Mouse (Mus musculus): ENCODE measurements around the gene Rims1. TPM values are rescaled to one million over a fixed set of nuclear protein-coding genes. Genes with fewer than 3 reads are reported as not detected.
A peak's percentile ranks its signal among the peaks of the same experiment; 100 is the strongest.

Gene Rims1
- polyA plus RNA-seq, 1 experiment from 2014 or later: 7.9 TPM

- WGBS: 86% methylated on average over 5 of the region's 5 CpGs
- no peaks in the 10 kb centered on the region for H3K36me3 ChIP-seq (ENCODE audit: control insufficient read depth, insufficient read depth, low read length)
Measured at GRCm38 (mm10) chr1:22762780-22763179, 43.0 kb downstream of the Rims1 start.

DNA sequence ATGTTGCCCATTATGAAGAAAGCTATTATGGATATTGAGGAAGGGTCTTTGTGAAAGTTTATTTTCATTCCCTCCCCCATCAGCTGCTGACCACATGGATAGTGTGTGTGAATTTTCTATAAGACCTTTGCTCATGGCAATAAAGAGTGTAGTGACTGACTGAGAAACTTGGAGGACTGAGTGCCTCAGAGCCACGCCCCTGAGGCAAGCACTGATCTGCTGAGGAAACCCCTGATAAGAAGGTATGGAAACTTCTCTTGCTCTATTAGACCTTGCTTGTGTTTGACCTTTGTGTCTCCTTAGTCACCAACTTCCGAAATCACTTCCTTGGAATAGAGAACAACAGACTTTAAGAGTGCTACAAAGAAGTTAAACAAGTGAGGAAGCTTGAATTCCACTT is 55.3 kb downstream of the Rims1 start:
- Histone ChIP-seq H3K36me3 (ENCODE audit: control insufficient read depth, insufficient read depth, low read length) (no peaks in the 10 kb centered on the region), H3K4me3 (ENCODE audit: low read depth, low read length) (no peak overlapping the region), H3K9ac (ENCODE audit: low read length) (no peak overlapping the region), H3K4me2 (replicated peaks; ENCODE audit: low read depth) (no peak overlapping the region), H3K9me3 (ENCODE audit: control insufficient read depth, low read length) (no peaks in the 10 kb centered on the region), H3K27me3 (ENCODE audit: control insufficient read depth, insufficient read depth, low read length) (no peaks in the 10 kb centered on the region), H3K27ac (replicated peaks) (no peak overlapping the region), H3K4me1 (replicated peaks; ENCODE audit: control insufficient read depth, insufficient read depth) (no peaks in the 10 kb centered on the region)
- WGBS: 65% methylated on average over 2 of the region's 2 CpGs
- DNase-seq (ENCODE audit: low spot score) (no peak), ATAC-seq (ENCODE audit: low FRiP score, low TSS enrichment) (no peak)
- TF ChIP-seq EP300 (optimal IDR thresholded peaks at IDR 0.05) (no peak), CTCF (IDR thresholded peaks at IDR 0.05; ENCODE audit: low read depth) (no peak)

More at GRCm38 (mm10) chr1:22762780-22763179, 43.0 kb downstream of the Rims1 start:
- no peak for DNase-seq (ENCODE audit: low spot score)
- H3K9me3 ChIP-seq (ENCODE audit: control insufficient read depth, low read length): no peaks in the 10 kb centered on the region
- TF ChIP-seq CTCF (IDR thresholded peaks at IDR 0.05; ENCODE audit: low read depth) (no peak), EP300 (optimal IDR thresholded peaks at IDR 0.05) (no peak)
- H3K4me1 ChIP-seq (replicated peaks; ENCODE audit: control insufficient read depth, insufficient read depth): no peaks in the 10 kb centered on the region
- no peaks in the 10 kb centered on the region for H3K27me3 ChIP-seq (ENCODE audit: control insufficient read depth, insufficient read depth, low read length)
- no peak overlapping the region for H3K4me3 ChIP-seq (ENCODE audit: low read depth, low read length)
- no peak overlapping the region for H3K9ac ChIP-seq (ENCODE audit: low read length)
- no peak for ATAC-seq (ENCODE audit: low FRiP score, low TSS enrichment)
- no peak overlapping the region for H3K27ac ChIP-seq (replicated peaks)
- no peak overlapping the region for H3K4me2 ChIP-seq (replicated peaks; ENCODE audit: low read depth)

DNA sequence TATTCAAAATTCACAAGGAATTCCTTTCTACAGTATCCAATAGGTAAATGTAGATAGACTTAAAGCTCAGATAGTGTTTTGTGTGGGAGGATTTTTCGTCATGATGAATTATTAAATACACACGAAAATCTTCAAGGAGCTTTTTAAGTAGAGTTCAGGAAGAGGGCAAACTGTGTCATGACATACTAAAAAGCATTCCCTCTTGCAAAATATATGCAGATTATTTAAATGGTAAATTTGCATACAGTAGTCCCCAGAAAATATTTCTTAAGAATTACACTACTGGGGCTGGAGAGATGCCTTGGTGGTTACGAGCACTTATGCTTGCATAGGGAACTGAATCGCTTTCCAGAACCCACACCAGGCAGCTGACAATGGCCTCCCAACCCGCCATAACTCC is 61.1 kb downstream of the Rims1 start:
- TF ChIP-seq EP300 (optimal IDR thresholded peaks at IDR 0.05) (no peak), CTCF (IDR thresholded peaks at IDR 0.05; ENCODE audit: low read depth) (no peak)
- Histone ChIP-seq H3K36me3 (ENCODE audit: control insufficient read depth, insufficient read depth, low read length) (no peaks in the 10 kb centered on the region), H3K27me3 (ENCODE audit: control insufficient read depth, insufficient read depth, low read length) (no peaks in the 10 kb centered on the region), H3K9ac (ENCODE audit: low read length) (no peak overlapping the region), H3K27ac (replicated peaks) (no peak overlapping the region), H3K9me3 (ENCODE audit: control insufficient read depth, low read length) (no peaks in the 10 kb centered on the region), H3K4me2 (replicated peaks; ENCODE audit: low read depth) (no peak overlapping the region), H3K4me1 (replicated peaks; ENCODE audit: control insufficient read depth, insufficient read depth) (no peaks in the 10 kb centered on the region), H3K4me3 (ENCODE audit: low read depth, low read length) (no peak overlapping the region)
- no peak for ATAC-seq (ENCODE audit: low FRiP score, low TSS enrichment)
- 78% methylated on average over 5 of the region's 5 CpGs for WGBS
- no peak for DNase-seq (ENCODE audit: low spot score)

DNA sequence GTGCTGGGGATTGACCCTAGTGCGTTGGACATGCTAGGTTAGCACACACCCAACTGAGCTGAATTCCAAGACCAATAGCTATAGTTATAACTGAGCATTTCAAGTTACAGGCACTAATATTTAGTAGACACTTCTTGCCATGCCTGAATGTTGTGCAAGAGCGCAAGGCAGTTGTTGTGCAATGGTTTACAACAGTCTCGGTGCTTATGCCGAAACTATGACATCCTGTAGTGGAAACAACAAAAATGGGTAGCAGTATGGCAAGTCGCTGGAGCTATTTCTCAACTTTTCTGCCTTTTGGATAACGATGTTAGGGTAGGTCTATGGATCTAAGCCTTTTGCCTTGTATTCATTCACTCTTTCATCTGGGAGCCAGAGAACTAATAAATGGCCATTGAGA is 68.3 kb downstream of the Rims1 start:
- Histone ChIP-seq H3K4me1 (replicated peaks; ENCODE audit: control insufficient read depth, insufficient read depth) (no peaks in the 10 kb centered on the region), H3K9ac (ENCODE audit: low read length) (no peak overlapping the region), H3K4me2 (replicated peaks; ENCODE audit: low read depth) (no peak overlapping the region), H3K27ac (replicated peaks) (no peak overlapping the region), H3K36me3 (ENCODE audit: control insufficient read depth, insufficient read depth, low read length) (no peaks in the 10 kb centered on the region), H3K9me3 (ENCODE audit: control insufficient read depth, low read length) (no peaks in the 10 kb centered on the region), H3K27me3 (ENCODE audit: control insufficient read depth, insufficient read depth, low read length) (no peaks in the 10 kb centered on the region), H3K4me3 (ENCODE audit: low read depth, low read length) (no peak overlapping the region)
- ATAC-seq (ENCODE audit: low FRiP score, low TSS enrichment) (no peak), DNase-seq (ENCODE audit: low spot score) (no peak)
- TF ChIP-seq EP300 (optimal IDR thresholded peaks at IDR 0.05) (no peak), CTCF (IDR thresholded peaks at IDR 0.05; ENCODE audit: low read depth) (no peak)
- 85% methylated on average over 6 of the region's 6 CpGs for WGBS

DNA sequence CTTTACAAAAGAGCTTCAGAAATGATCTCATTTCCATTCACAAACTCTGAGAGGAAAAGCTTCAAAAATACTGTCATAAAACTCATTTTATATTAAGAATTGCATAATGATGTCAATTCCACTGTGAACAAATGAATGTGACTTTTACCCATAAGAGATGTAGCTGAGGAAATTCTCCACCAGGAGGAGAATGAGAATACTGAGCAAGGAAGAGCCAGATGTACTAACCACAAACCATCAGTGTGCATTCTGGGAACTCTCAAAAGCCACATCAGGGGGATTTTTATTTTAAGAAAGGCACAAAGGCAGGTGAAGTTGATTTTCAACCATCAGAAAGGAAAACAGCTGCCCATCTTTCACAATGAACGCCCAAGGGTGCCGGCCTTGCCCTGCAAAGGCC is 71.4 kb downstream of the Rims1 start:
- no peak for DNase-seq (ENCODE audit: low spot score)
- no peak overlapping the region for H3K9ac ChIP-seq (ENCODE audit: low read length)
- H3K9me3 ChIP-seq (ENCODE audit: control insufficient read depth, low read length): no peaks in the 10 kb centered on the region
- no peak overlapping the region for H3K27ac ChIP-seq (replicated peaks)
- H3K27me3 ChIP-seq (ENCODE audit: control insufficient read depth, insufficient read depth, low read length): no peaks in the 10 kb centered on the region
- TF ChIP-seq CTCF (IDR thresholded peaks at IDR 0.05; ENCODE audit: low read depth) (peak; percentile 30; the same call in 1 of the 2 replicates), EP300 (optimal IDR thresholded peaks at IDR 0.05) (no peak)
- H3K4me1 ChIP-seq (replicated peaks; ENCODE audit: control insufficient read depth, insufficient read depth): no peaks in the 10 kb centered on the region
- no peak overlapping the region for H3K4me2 ChIP-seq (replicated peaks; ENCODE audit: low read depth)
- 85% methylated on average over 2 of the region's 2 CpGs for WGBS
- H3K4me3 ChIP-seq (ENCODE audit: low read depth, low read length): no peak overlapping the region
- no peak for ATAC-seq (ENCODE audit: low FRiP score, low TSS enrichment)
- no peaks in the 10 kb centered on the region for H3K36me3 ChIP-seq (ENCODE audit: control insufficient read depth, insufficient read depth, low read length)

DNA sequence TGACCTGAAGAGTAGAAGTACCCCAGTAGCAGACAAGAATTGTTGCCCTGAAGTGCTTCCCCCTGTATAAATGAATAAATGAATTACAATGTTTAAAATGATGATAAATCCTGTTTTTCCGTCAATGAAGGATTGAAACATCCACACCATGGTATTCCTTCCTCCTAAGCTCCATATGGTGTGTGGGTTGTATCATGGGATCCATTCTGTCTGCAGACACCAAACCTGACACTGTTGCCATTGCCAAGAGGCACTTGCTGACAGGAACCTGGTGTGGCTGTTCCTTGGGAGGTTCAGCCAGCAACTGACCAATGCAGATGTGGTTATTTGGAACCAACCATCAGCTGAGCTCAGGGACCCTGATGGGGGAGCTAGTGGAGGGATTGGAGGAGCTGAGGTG is 72.5 kb downstream of the Rims1 start:
- TF ChIP-seq CTCF (IDR thresholded peaks at IDR 0.05; ENCODE audit: low read depth): no peak
- TF ChIP-seq EP300 (optimal IDR thresholded peaks at IDR 0.05): no peak
- Histone ChIP-seq H3K4me1 (replicated peaks; ENCODE audit: control insufficient read depth, insufficient read depth) (no peaks in the 10 kb centered on the region), H3K27me3 (ENCODE audit: control insufficient read depth, insufficient read depth, low read length) (no peaks in the 10 kb centered on the region), H3K9me3 (ENCODE audit: control insufficient read depth, low read length) (no peaks in the 10 kb centered on the region), H3K27ac (replicated peaks) (no peak overlapping the region), H3K9ac (ENCODE audit: low read length) (no peak overlapping the region), H3K4me3 (ENCODE audit: low read depth, low read length) (no peak overlapping the region), H3K4me2 (replicated peaks; ENCODE audit: low read depth) (no peak overlapping the region), H3K36me3 (ENCODE audit: control insufficient read depth, insufficient read depth, low read length) (no peaks in the 10 kb centered on the region)
- ATAC-seq (ENCODE audit: low FRiP score, low TSS enrichment) (no peak), DNase-seq (ENCODE audit: low spot score) (no peak)
- 97% methylated on average over 1 of the region's 1 CpGs for WGBS

Data from stomach, postnatal 0 days (tissue).